Mouse (Mus musculus) megakaryocyte progenitor cell, adult 5-6 weeks (primary cell): ENCODE data around the gene Pkmyt1. TPM values are rescaled to one million over a fixed set of nuclear protein-coding genes. Genes with fewer than 3 reads are reported as not detected.
A peak's percentile ranks its signal among the peaks of the same experiment; 100 is the strongest.
"Not testable (repeated sequence)": the region's sequence is repeated elsewhere in the genome, so short reads cannot be mapped to it uniquely, and the experiment has no call there.

Experiments used
- ATAC-seq: replicated peaks from 2 replicates; pipeline ENCODE4 v1.8.0; 2016; ENCODE audit warnings: mild to moderate bottlenecking, moderate TSS enrichment, inconsistent platforms; ENCODE audit not compliant: poor library complexity
- total RNA-seq, 2 experiments: library from RNA; stranded (forward) in 1 of 2; stranded (reverse) in 1 of 2; fragments of 157-497, 149-512 nt in 1 of 2; fragments of 200-1000 nt in 1 of 2; gene quantifications; 2 replicates each; pipeline versions ENCODE4 v1.2.3 to v1.2.4; 2015 to 2017

Pkmyt1 gene
- total RNA-seq, 2 experiments from 2014 or later = 20.5 to 36.9 TPM

DNA sequence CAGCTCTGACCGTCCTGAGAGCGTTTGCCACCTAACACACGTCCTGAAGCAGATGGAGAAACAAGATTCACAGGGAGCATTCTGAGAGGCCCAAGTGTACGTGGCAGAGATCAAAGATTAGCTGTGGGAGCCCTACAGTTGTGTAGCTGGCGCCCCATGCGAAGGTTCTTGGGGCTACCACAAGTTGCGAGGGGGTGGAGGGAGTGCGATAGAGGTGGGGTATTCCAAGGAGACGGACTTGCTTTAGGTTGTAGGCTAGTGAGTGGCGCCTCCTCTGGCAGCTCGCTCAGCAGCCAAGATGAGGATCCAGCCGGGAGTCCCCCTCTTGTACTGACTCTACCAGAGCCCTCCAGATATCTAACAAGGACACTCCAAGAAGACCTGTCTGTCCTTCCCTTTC is 20.2 kb downstream of the Pkmyt1 start:
- ATAC-seq = peak; percentile 8; the same call in 1 of the 2 replicates

DNA sequence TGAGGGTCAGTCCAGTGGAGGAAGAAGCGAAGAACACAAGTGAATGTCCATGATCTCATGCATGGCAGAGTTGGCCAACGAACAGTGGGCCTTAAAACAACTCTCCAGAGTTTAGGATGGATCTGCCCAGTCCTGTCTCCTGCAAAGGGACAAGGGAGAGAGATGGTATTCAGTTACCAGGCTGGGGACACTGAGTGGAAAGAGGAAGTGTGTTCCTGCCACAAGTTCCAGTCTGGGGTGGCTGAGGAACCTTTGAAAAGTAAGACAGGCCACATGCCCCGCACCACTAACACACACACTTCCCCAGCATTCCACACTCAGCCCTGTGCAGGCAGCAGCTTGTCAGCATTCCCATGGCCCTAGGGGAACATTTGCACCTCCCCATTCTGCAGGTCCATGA is 20.6 kb downstream of the Pkmyt1 start:
- ATAC-seq = peak; percentile 48

DNA sequence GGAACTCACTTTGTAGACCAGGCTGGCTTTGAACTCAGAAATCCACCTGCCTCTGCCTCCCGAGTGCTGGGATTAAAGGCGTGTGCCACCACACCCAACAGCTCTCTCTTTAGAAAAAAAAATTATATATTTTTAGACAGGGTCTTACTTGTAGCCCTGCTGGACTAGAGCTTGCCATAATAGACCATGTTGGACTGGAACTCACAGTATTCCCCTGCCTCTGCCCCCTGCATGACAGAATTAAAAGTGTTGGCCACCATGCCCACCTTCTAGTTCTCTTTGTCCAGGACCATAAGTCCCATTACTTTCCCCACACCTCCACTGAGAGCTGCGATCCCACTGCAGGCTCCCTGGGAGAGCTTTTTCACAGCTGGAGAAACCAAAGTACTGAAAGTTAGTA is 21.3 kb downstream of the Pkmyt1 start:
- ATAC-seq = no peak

DNA sequence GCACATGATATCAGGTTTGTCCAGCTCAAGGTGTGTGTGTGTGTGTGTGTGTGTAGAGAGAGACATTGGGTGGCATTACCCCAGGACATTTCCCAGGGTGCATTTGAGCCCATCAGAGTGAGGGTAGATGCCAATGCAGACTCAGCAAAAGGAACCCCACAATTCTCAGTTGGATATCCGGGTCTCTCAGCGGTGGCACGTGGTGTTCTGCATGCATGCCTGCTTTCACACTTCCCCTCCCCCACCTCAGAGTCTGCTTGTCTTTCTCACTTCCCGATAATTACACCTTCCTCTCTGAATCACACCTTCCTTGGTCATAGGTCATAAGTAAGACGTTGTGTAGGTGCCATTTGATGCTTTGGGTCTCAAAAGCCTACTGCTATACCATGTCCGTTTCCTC is 21.9 kb downstream of the Pkmyt1 start:
- ATAC-seq = no peak

DNA sequence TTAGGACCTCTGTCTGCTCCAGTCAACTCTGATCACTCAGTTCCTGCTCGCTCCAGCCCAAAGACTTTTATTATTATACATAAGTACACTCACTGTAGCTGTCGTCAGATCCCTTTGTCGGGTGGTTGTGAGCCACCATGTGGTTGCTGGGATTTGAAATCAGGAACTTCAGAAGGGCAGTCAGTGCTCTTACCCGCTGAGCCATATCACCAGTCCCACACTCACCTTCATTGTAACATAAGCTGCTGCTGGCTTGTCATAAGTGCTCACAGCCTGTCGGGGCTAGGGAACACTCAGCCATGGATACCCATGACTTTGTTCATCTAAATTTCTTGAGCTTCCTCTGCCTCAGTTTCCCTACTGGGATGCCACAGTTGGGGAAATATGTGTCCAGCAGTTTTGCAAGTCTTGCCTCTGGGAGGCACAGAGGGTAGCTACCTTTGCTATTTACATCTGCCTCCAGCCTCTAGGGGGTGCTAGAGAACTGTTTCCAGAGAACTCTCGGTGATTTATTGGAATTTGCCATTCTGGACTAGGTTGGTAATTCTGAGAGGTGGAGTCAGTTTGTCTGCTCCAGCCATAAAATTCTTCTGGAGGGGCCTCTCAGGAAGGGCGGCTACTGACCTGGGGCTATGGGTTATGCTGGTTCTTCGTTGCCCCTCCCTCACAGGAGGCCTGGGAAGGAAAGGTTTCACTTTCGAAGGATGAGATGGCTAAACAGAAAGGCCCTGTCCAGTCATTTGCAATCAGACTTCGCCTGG is 22.7 kb downstream of the Pkmyt1 start:
- peak; percentile 71 for ATAC-seq

DNA sequence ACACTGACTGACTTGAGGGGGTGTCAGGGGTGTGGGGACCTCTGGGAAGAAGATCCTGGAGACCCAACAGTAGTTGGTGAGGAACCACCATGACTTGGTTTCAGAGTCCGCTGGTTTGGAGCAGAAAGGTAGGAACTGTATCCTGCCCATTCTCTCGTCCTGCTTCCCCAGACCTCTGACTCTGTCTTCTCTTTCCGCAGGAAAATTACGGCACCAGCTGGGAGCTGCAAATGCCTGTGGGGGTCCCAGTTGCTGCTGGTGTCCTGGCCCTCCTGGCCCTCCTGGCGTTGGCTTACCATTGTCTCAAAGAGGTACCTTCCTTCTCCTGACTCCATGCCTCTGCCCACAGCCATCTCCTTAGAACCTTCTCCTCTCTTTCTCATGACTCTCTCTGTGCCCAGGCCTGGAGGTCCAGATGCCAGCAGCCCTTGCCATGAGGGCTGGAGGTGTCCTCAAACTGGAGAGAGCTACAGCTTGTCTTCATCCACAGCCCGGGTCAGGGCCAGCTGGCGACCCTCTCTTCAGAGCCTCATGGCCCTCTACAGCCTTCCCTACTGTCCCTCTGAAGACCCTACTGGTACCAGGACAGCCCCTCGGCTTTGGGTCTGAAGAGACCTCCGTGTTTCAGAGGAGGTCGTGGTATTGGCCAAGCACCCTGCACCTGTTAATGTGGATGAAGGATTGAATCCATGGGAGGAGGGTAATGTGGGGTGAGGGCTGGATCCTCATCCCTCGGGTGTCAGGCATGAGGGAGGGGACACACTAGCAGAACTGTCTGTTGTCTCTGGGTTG is 23.5 kb downstream of the Pkmyt1 start:
- ATAC-seq = no peak

DNA sequence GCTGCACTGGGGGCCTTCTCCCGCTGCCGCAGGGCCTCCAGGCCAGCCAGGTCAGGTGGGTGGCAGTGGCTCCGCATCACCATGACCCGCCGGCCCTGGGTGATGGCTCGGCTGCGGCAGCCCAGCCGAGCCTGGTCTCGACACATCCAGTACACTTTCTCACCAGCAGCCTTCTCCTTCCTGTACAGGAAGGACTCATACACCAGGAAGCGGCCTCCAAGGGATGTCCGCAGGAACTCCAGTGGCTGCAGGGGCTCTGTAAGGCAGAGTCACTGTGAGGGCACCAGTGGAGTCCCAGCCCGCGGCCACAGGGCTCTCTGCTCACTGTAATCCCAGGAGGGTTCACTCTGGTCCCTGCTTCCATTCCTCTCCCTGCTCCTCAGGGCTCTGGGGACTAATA is 29.6 kb downstream of the Pkmyt1 start:
- ATAC-seq = no peak

DNA sequence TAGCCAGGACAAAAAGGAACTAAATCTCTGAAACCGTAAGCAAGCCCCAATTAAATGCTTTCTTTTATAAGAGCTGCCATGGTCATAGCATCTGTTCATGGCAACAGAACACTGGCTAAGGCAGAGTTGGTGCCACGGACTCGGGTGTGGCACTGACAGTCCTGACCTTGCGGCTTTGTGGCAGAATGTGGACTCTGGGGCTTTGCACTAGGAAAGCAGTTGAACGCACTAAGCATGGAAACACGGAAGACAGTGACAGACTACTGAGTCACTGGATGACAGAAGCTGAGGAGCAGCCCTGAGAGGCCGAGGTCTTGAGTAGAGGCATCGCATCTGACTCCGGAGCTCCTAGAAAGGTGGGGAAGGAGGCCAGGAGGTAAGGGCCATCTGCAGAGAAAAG is 31.4 kb downstream of the Pkmyt1 start:
- ATAC-seq = no peak

DNA sequence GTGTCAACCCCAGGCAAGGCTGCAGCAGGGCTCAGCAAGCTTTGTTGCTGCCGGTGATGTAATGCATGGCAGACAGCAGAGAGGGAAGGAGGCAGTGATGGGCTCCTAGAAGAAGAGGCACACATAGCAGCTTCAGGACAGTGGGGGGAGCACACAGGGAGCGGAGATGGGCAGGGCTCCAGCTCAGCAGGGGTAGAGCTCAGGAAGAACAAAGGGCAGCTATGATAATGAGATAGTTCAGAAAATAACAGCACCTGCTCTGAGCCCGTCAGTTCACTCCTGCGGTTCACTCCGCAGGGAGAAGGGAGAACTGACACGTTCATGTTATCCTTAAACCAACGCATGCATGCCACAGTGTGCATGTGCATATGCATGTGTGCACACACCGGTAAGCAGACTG is 32.7 kb downstream of the Pkmyt1 start:
- no peak for ATAC-seq

DNA sequence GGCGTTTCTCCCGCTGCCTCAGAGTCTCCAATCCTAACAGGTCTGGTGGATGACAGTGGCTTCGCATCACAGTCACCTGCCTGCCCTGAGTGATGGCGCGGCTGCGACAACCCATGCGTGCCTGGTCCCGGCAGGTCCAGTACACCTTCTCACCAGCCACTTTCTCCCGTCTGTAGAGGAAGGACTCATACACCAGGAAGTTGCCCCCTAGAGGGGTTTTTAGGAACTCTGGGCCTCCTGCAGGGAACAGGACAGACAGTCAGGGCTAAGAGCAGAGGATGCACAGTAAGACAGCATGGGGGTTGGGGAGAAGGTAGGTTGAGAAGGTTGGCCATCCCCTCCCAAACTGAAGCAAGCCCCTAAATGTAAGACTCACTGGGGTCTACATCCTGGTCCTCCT is 34.1 kb downstream of the Pkmyt1 start:
- ATAC-seq = no peak

DNA sequence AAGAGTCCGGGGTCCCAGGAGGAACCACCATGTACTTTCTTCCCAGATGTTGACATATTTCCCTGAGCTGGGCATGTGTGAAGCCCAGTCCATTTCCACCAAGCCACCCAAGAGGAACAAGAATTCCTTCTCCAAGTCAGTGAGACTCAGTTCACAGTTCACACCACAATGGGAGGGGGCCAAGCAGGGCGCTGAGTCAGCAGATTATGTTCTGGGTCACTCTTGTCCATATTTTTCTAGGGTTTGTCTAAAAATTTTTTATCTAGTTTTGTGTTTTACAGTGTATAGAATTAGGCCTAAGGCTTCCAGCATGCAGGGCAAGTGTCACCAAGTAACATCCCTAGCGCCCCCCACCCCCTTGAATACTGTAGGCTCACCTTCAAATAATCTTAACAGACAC is 35.0 kb downstream of the Pkmyt1 start:
- no peak for ATAC-seq

DNA sequence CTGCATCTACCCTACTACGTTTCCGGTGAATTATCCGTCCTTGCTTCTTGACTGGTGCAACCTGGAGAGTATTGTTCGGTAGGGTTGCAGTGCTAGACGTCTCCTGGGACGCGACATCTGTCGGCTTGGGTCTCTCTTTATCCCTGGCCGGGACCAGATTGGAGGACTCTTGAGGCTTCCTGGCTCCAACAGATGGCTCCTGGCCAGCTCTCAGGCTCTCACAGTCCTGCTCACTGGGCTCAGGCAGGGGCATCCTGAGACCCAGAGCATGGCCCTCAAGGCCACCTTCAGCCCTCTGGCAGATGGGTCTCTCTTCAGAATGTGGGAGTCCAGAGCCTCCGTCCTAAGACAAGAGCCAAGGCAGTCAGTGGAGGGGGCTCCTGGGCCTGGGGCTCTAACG is 36.8 kb downstream of the Pkmyt1 start:
- ATAC-seq = no peak

DNA sequence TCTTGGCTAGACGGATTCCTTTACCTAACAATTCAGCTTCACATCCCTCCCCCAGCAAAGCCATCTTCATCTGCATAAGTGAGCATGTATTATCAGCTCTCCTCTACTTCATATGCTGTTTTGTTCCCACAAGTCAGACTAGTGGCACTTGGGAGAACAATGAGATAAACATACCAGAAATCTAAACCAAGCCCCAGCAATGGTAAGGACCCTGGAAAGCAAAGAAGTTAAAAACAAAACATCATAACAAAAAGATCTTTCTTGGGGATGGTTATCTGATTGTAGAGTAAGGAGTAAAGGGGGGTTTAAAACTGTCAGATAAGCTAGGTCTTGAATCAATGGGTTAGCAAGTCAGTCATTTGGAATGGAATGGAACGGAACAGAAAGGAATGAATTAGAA is 44.4 kb downstream of the Pkmyt1 start:
- ATAC-seq = no peak

DNA sequence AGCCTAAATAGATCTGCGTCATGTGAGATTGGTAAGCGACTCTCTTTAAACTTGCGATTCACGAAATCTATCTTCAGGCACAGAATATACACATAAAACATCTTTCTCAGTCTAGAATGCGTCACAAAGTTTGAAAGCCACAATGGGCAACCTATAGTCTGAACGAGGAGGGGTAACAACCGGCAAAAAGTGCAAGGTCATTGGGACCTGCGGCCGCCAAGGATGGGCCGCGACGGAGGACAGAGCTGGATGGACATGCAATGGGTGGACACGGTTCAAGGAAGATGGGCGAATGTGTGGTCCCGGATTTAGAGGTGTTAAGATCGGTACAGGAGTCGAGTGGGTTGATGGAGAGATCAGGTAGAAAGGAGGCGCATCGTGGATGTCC is 44.8 kb downstream of the Pkmyt1 start:
- peak; percentile 1; the same call in 1 of the 2 replicates for ATAC-seq

DNA sequence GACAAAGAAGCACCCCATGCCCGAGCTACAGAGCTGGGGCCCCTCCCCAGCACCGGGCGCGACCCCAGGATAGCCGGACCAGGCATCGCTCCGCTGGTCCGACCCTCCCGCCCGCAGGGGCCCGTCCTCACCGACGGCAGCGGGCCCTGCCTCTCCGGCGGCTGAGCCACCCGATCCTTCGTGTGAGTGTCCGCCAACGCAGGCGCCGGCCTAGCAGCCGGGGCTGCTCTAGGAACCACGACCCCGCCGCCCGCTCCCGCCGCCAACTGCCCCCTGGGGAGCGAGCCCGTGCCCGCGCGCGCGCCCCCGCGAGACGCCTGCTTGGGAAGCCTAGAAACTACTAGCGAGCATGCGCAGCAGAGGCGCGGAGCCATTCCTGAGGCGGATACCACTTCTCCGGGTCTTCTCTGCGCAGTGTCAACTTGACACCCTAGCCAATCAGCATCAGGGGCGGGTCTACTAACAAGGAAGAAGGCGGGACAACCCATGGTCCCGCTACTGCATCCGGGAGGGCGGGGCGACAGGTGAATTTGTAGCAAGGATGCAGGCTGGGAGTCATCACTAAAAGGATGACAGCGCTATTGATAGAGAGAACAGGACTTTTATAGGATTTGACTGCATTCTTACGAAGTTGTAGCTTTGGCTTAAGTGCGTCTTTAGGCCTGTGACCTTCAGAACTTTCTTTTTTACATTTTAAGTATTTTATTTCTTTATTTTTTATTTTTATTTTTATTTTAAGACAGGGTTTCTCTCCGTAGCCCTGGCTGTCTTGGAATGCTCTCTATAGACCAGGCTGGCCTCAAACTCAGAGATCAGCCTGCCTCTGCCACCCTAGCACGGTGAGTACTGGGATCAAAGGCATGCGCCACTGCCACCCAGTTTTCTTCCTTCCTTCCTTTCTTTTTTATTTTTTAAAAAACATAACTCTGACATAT is 45.4 kb downstream of the Pkmyt1 start, which contains the start of gene Flywch1:
Gene Flywch1, minus strand, starts transcription at position 319 of the 935 bp plus-strand sequence.
- ATAC-seq = peak; percentile 97

DNA sequence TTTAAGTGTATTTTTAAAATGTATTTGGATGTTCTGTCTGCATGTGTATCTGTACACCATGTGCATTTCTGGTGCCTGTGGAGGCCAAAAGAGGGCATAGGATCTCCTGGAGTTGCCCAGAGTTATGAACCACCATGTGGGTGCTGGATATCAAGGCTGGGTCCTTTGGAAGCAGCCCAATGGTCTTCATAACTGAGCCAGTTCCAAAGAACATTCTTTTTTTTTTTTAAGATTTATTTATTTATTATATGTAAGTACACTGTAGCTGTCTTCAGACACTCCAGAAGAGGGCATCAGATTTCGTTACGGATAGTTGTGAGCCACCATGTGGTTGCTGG is 46.1 kb downstream of the Pkmyt1 start:
- not testable (repeated sequence) for ATAC-seq

DNA sequence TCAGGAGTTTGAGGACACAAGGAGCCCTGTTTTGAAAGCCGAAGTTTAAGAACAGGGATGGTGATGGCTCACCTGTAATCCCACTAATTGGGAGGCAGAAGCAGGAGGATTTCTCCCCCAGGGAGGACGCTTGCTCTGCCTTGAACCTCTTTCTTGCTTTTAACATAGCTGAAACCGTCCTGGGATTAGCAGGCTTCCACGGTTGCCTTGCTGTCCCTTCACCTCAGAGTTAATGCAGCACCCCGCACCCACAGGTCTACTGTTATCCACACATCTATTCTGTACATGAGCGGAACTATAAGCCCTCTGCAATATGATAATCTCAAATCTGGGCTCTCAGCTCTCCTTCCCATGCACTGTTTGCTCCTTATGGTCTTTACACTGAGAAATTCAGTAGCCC is 47.5 kb downstream of the Pkmyt1 start:
- no peak for ATAC-seq

DNA sequence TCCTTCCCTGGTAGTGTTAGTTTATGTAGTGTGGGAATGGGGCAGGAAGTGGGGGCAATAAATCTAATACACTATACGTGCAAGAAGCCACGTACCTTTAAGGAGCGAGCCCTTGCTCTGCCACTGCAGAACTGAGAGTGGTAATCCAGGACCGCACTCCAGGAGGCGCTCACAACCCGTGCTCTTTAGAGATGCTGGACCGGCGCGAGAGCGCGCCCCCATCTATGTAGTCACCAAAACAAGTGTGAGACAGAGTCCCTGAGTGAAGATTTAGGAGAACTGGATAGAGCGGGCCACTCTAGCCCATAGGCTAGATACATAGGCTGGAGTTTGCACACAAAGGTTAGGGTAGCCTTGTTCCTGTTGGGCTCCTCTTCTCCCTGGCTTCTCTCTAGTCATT is 48.0 kb downstream of the Pkmyt1 start:
- ATAC-seq = peak; percentile 75

DNA sequence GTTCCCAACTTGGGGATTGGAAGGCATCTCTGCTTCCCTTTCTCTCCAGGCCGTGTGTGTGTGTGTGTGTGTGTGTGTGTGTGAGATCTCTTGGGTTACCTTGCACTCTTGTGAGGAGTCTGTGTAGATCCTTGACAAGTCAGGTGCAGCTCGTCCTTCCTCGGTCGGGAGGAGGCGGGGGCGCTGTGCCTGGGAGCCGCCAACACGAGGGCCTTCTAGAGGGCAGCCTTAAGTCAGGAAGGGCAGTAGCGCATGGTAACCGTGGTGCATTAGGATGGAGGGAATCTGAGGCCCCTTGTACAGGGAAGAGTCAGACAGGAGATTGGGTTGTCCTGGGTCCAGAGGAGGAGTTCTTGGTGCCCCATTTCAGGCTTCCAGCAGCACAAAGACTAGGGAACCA is 50.1 kb downstream of the Pkmyt1 start:
- no peak for ATAC-seq

DNA sequence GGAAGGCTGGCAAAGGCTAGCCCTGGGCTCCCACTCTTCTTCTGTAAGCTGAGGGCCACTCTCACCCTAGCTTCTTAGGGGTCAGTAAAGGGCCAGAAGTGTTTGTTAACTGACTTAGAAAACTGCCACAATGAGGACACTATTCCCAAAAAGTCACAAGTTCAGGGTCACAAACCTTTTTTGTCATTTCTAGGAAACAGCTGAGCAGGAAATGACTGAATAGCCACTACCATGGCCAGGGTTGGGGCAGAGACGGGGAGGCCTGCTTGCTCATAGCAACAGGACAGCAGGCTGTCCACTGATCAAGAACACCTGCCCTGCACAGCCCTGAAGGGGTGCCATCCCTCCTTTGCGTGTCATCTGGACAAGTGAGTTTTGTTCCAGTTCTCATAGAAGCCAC is 51.0 kb downstream of the Pkmyt1 start:
- no peak for ATAC-seq

DNA sequence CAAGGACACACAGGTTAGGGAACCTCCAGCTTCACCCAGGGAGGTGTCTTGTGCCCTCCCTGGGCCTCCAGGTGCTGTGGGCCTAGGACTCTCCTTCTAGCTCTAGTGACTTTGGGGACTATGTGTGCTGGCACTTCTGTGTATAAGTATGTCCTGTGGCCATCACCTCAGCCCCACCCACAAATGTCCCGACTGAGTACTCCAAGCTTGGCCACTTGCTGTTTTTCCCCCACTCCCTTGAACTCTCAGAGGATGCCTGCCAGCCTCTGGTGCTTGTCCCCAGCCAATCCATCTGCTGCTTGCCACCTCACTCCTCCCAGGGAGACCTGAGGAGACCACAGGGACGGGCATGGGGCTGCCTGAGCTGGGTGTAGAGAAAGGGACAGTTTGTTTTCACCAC is 52.3 kb downstream of the Pkmyt1 start:
- no peak for ATAC-seq
